Mouse (Mus musculus): ENCODE results near the gene Vasp.

GRCm38 (mm10) chr7:19211041-19211675 is 60.5 kb downstream of the Vasp start:
- TF ChIP-seq CTCF (IDR thresholded peaks at IDR 0.05; ENCODE audit: borderline replicate concordance, insufficient read depth, low read length) (no peak), POLR2A (IDR thresholded peaks at IDR 0.05; ENCODE audit: low read depth, low read length) (no peak)
